Mouse (Mus musculus) liver, embryonic 15.5 days (tissue): ENCODE measurements around the gene Tomm20l. TPM values are rescaled to one million over a fixed set of nuclear protein-coding genes. Genes with fewer than 3 reads are reported as not detected.
A peak's percentile ranks its signal among the peaks of the same experiment; 100 is the strongest.

Experiments used
- ATAC-seq: fragments of 200-750 bp; cut with Nextera tagmentation; 2 replicates; pipeline ENCODE4 v1.8.0; 2017; ENCODE audit warnings: moderate number of reproducible peaks, mild to moderate bottlenecking, moderate library complexity; ENCODE audit not compliant: insufficient read depth
- H3K27ac ChIP-seq: fragments of 300-500 bp; sonication (generic); replicated peaks from 2 replicates; pipeline ENCODE4 v1.5.1; 2015; ENCODE audit warnings: mild to moderate bottlenecking, inconsistent platforms
- H3K27me3 ChIP-seq: fragments of 300-500 bp; sonication (generic); 2 replicates; pipeline ENCODE4 v1.6.1; 2015; ENCODE audit warnings: mild to moderate bottlenecking, inconsistent platforms
- H3K36me3 ChIP-seq: fragments of 300-500 bp; sonication (generic); replicated peaks from 2 replicates; pipeline ENCODE4 v1.6.1; 2015; ENCODE audit warnings: moderate library complexity, mild to moderate bottlenecking, inconsistent platforms
- H3K4me1 ChIP-seq: fragments of 300-500 bp; sonication (generic); replicated peaks from 2 replicates; pipeline ENCODE4 v1.6.1; 2015; ENCODE audit warnings: inconsistent platforms
- H3K4me2 ChIP-seq: fragments of 300-500 bp; sonication (generic); 2 replicates; pipeline ENCODE4 v1.6.1; 2015; ENCODE audit warnings: moderate library complexity, mild to moderate bottlenecking, inconsistent platforms
- H3K4me3 ChIP-seq: fragments of 300-500 bp; sonication (generic); replicated peaks from 2 replicates; pipeline ENCODE4 v1.5.1; 2015; ENCODE audit warnings: mild to moderate bottlenecking, inconsistent platforms
- H3K9ac ChIP-seq: fragments of 300-500 bp; sonication (generic); 2 replicates; pipeline ENCODE4 v1.6.1; 2015; ENCODE audit warnings: moderate library complexity, mild to moderate bottlenecking, inconsistent platforms
- H3K9me3 ChIP-seq: fragments of 300-500 bp; sonication (generic); replicated peaks from 2 replicates; pipeline ENCODE4 v1.6.1; 2016; ENCODE audit warnings: inconsistent platforms
- WGBS: fragments of 180-500 bp; shearing (Covaris S2); methylation state at CpG from one replicate; pipeline ENCODE4 v1.1.7; 2015; ENCODE audit warnings: mixed read lengths; ENCODE audit not compliant: insufficient replicate concordance; 5-methylcytosine and 5-hydroxymethylcytosine counted together
- polyA plus RNA-seq: library from polyadenylated mRNA; unstranded; fragments of >200 nt; fragmentation: Nextera tagmentation; extraction: Ambion mirVana; gene quantifications from 2 replicates; pipeline ENCODE4 v1.2.1, GENCODE M21; 2015

Gene Tomm20l
- polyA plus RNA-seq, 1 experiment from 2014 or later: not detected

- H3K4me1 ChIP-seq: no peaks in the 10 kb centered on the region
- H3K4me2 ChIP-seq: no peak overlapping the region
- H3K9ac ChIP-seq: no peak overlapping the region
- no peaks in the 10 kb centered on the region for H3K27me3 ChIP-seq
- WGBS: 82% methylated on average over 9 of the region's 9 CpGs
- no peak overlapping the region for H3K4me3 ChIP-seq
- no peaks in the 10 kb centered on the region for H3K9me3 ChIP-seq
- peaks cover 39% of the 10 kb centered on the region for H3K36me3 ChIP-seq
- no peak for ATAC-seq
- H3K27ac ChIP-seq: no peak overlapping the region
Observed at GRCm38 (mm10) chr12:71123286-71123685, 12.1 kb downstream of the Tomm20l start.

DNA sequence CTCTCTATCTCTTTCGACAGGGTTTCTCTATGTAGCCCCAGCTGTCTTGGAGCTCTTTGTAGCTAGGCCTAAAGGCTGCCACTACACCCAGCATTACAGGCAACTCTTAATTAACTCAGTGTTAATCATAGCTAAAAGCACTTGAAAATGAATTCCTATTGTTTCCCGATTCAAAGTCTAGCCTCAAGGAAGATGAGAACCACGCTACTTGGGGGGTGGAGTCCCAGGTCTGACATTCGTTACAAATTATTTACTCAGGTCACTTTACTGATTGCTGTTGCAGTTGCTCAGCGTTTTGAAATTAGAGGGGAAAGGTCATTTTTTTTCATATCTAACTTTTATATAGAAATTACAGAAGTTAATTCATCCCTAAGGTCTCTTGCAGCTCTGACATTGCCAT is 24.4 kb downstream of the Tomm20l start:
- H3K9me3 ChIP-seq: no peaks in the 10 kb centered on the region
- peak overlapping the region; percentile 91; the same call in 1 of the 2 replicates for H3K9ac ChIP-seq
- H3K4me2 ChIP-seq: peak overlapping the region; percentile 99
- peak overlapping the region; percentile 94 for H3K4me3 ChIP-seq
- no peaks in the 10 kb centered on the region for H3K27me3 ChIP-seq
- no peak for ATAC-seq
- 14% methylated on average over 5 of the region's 5 CpGs for WGBS
- H3K27ac ChIP-seq: no peak overlapping the region
- peaks cover 27% of the 10 kb centered on the region for H3K4me1 ChIP-seq
- H3K36me3 ChIP-seq: peaks cover 37% of the 10 kb centered on the region

DNA sequence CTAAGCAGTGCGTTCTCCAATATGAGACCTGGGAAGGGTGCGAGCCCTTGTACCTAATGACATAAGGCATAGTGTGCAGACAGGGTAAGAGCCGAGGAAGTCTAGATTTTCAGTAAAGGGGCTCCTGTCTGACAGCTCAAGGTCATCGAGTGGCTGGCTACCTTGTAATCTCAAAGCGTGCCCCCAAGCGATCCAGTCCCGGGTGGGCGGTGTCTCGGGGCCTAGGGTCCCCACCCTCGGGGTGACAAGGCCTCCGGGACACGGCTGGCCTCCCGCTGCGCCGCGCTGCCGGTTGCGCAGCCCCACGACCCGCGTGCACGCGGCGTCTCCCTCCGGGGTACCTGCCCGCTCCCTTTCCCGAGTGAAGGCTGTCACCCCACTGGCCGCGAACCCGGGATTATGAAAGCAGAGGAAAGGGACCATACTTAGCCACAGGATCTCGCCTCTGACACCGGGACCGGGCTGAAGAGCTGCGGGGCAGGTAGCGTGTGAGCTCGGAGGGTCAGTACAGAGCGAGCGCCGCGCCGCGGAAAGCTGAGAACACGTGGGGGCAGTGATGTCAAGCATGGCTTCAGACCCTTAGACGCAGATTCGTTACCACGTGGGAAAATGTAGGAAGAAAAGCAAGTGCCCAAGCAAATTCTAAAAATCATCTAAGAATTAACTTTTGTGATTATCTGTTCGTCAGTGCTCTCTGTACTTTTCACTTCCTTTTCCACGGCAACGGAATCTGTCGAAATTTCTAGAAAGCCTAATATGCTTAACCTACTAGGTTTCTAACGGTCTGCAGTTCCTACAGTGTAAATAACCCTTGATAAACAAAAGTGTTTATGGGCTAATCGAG is 25.1 kb downstream of the Tomm20l start, which contains the start of the genes Timm9 and 2700049A03Rik:
TSS of gene Timm9 (minus strand) at position 555 of the 844 bp plus-strand sequence.
TSS of gene 2700049A03Rik (plus strand) at position 719 of the 844 bp plus-strand sequence.
- peak; percentile 86 for ATAC-seq
- Histone ChIP-seq H3K9me3 (no peaks in the 10 kb centered on the region), H3K9ac (peak within 1 kb of the TSS; percentile 91), H3K4me1 (peaks cover 27% of the 10 kb centered on the region), H3K27ac (peak within 1 kb of the TSS; percentile 84), H3K36me3 (peaks cover 37% of the 10 kb centered on the region), H3K4me3 (peak within 1 kb of the TSS; percentile 94), H3K27me3 (no peaks in the 10 kb centered on the region), H3K4me2 (peak within 1 kb of the TSS; percentile 99)
- WGBS: under 1% methylated on average over 52 of the region's 52 CpGs

- under 1% methylated on average over 30 of the region's 30 CpGs for WGBS
- H3K4me3 ChIP-seq: peak overlapping the region; percentile 94
- peak overlapping the region; percentile 99 for H3K4me2 ChIP-seq
- H3K9ac ChIP-seq: peak overlapping the region; percentile 91
- ATAC-seq: peak; percentile 86
- H3K36me3 ChIP-seq: peaks cover 37% of the 10 kb centered on the region
- no peaks in the 10 kb centered on the region for H3K9me3 ChIP-seq
- no peaks in the 10 kb centered on the region for H3K27me3 ChIP-seq
- peaks cover 27% of the 10 kb centered on the region for H3K4me1 ChIP-seq
- peak overlapping the region; percentile 84 for H3K27ac ChIP-seq
Observed at GRCm38 (mm10) chr12:71136974-71137491, 25.8 kb downstream of the Tomm20l start.

DNA sequence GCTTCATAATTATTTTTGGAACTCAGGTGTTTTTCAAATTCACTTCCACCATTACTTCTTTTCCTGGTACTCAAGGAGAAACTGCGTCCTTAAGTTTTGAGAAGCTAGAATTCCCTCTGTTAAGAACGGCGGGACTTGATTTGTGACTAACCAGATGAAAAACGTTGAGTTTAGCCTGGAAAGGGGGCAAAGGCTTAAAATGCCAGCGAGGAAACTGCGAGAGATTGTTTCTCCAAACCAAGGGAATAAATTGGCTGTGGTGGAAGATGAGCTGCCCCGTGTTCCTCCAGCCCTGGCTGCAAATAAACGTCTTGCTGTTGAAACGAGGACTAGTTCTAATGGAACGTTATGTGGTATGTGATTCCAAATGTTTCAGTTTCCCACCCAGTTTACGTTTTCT is 26.5 kb downstream of the Tomm20l start:
- peak overlapping the region; percentile 99 for H3K4me2 ChIP-seq
- H3K27me3 ChIP-seq: no peaks in the 10 kb centered on the region
- H3K4me1 ChIP-seq: peaks cover 27% of the 10 kb centered on the region
- WGBS: 2% methylated on average over 11 of the region's 11 CpGs
- H3K9ac ChIP-seq: peak overlapping the region; percentile 67
- peak overlapping the region; percentile 94 for H3K4me3 ChIP-seq
- H3K36me3 ChIP-seq: peaks cover 37% of the 10 kb centered on the region
- ATAC-seq: no peak
- H3K27ac ChIP-seq: peak overlapping the region; percentile 84
- H3K9me3 ChIP-seq: no peaks in the 10 kb centered on the region

DNA sequence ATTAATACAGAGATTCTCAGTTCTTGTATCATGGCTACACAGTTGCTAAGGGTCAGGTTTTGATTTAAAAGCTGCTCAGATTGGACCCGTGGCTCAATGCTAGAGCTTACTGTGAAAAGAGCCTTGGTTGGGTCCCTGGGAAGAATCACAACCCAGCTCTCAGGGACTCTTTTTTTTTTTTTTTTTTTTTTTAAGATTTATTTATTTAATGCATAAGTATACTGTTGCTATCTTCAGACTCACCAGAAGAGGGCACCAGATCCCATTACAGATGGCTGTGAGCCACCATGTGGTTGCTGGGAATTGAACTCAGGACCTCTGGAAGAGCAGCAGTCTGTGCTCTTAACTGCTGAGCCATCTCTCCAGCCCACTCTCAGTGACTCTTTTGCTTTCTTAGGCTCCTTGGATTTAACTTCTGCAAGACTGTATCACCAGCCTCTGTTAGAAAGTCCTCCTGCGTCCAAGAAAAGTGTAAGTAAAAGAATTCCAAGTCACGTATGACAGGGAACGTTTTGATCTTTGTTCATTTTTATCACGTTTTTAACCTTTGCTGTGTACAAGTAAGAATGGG is 28.1 kb downstream of the Tomm20l start:
- Histone ChIP-seq H3K4me2 (no peak overlapping the region), H3K9me3 (no peaks in the 10 kb centered on the region), H3K27ac (no peak overlapping the region), H3K9ac (no peak overlapping the region), H3K4me3 (no peak overlapping the region), H3K4me1 (peaks cover 27% of the 10 kb centered on the region), H3K27me3 (no peaks in the 10 kb centered on the region), H3K36me3 (peaks cover 40% of the 10 kb centered on the region)
- no peak for ATAC-seq
- 70% methylated on average over 5 of the region's 5 CpGs for WGBS

DNA sequence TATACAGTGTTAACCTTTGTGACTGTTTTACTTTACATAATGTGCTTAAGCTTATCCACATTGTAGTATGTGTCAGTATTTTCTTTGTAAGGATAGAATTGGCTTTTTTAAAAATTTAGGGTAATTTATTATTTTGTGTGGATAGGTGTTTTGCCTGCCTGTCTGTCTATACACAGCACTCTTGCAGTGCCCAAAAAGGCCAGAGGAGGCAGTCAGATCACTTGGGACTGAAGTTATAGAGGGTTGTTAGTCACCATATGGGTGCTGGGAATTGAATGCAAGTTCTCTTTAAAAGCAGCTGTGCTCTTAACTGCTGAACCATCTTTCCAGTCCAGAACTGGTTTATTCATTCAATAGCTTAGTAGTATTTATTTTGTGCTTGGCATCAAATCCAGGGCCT is 30.0 kb downstream of the Tomm20l start:
- Histone ChIP-seq H3K27ac (no peak overlapping the region), H3K4me3 (no peak overlapping the region), H3K4me2 (no peak overlapping the region), H3K9me3 (no peaks in the 10 kb centered on the region), H3K36me3 (peaks cover 50% of the 10 kb centered on the region), H3K4me1 (peaks cover 15% of the 10 kb centered on the region), H3K27me3 (no peaks in the 10 kb centered on the region), H3K9ac (no peak overlapping the region)
- ATAC-seq: no peak

DNA sequence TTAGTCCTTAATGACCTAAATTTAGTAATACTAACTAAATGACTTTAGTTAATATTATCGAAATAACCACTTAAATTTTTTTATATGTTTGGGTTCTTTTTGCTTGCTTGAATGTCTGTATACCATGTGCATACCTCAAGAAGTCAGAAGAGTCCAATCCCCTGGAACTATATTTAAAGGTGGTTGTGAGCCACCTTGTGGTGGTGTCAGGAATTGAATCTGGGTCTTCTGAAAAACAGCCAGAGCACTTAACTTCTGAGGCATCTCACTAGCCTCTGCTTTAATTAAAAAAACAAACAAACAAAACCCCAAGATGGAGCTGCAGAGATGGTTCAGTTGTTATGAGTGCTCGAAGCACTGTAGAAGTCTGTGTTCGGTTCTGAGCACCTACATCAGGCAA is 36.4 kb downstream of the Tomm20l start:
- Histone ChIP-seq H3K36me3 (peaks cover 58% of the 10 kb centered on the region), H3K27me3 (no peaks in the 10 kb centered on the region), H3K4me2 (no peak overlapping the region), H3K27ac (no peak overlapping the region), H3K4me3 (no peak overlapping the region), H3K4me1 (no peaks in the 10 kb centered on the region), H3K9me3 (no peaks in the 10 kb centered on the region), H3K9ac (no peak overlapping the region)
- 66% methylated on average over 3 of the region's 3 CpGs for WGBS
- ATAC-seq: no peak

GRCm38 (mm10) chr12:71148801-71149200 is 37.6 kb downstream of the Tomm20l start:
- no peak for ATAC-seq
- no peak overlapping the region for H3K4me3 ChIP-seq
- H3K9me3 ChIP-seq: no peaks in the 10 kb centered on the region
- H3K9ac ChIP-seq: no peak overlapping the region
- WGBS: 83% methylated on average over 9 of the region's 9 CpGs
- H3K27ac ChIP-seq: no peak overlapping the region
- no peak overlapping the region for H3K4me2 ChIP-seq
- H3K4me1 ChIP-seq: no peaks in the 10 kb centered on the region
- no peaks in the 10 kb centered on the region for H3K27me3 ChIP-seq
- peaks cover 57% of the 10 kb centered on the region for H3K36me3 ChIP-seq

- Histone ChIP-seq H3K9ac (no peak overlapping the region), H3K27ac (no peak overlapping the region), H3K9me3 (no peaks in the 10 kb centered on the region), H3K4me3 (no peak overlapping the region), H3K36me3 (peaks cover 56% of the 10 kb centered on the region), H3K4me1 (no peaks in the 10 kb centered on the region), H3K27me3 (no peaks in the 10 kb centered on the region), H3K4me2 (no peak overlapping the region)
- ATAC-seq: no peak
- 61% methylated on average over 6 of the region's 6 CpGs for WGBS
Observed at GRCm38 (mm10) chr12:71149456-71149855, 38.2 kb downstream of the Tomm20l start.

DNA sequence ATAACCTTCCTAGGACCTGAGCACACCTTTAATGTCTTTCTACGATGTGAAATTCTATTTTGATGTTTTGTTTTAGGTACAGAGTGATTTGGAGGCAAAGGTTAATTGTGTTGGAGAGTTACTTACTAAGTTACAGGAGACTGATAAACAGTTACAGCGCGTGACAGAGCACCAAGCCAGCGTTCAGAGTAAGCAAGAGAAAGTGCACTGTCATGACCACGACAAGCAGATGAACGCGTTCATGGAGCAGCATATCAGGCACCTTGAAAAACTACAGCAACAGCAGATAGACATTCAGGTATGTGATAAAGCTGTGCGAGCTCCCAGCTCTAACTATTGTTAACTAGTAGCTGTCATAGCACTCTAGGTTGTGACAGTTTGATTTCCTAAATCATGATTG is 38.9 kb downstream of the Tomm20l start:
- ATAC-seq: 0 out of 2 replicates have a peak, but pooled peaks have one; percentile 56
- 27% methylated on average over 8 of the region's 8 CpGs for WGBS

More for the DNA sequence above, 38.9 kb downstream of the Tomm20l start:
- Histone ChIP-seq H3K27ac (no peak overlapping the region), H3K27me3 (no peaks in the 10 kb centered on the region), H3K9ac (no peak overlapping the region), H3K9me3 (no peaks in the 10 kb centered on the region), H3K4me1 (no peaks in the 10 kb centered on the region), H3K4me2 (no peak overlapping the region), H3K36me3 (peaks cover 58% of the 10 kb centered on the region), H3K4me3 (no peak overlapping the region)
